Mouse (Mus musculus) left cerebral cortex, adult 8-10 months (tissue): ENCODE data around the gene Ddit4. TPM values are rescaled to one million over a fixed set of nuclear protein-coding genes. Genes with fewer than 3 reads are reported as not detected.
"Not testable (repeated sequence)": the region's sequence is repeated elsewhere in the genome, so short reads cannot be mapped to it uniquely, and the experiment has no call there.

Source experiments
- DNase-seq, 2 experiments: peaks; one replicate each; pipeline ENCODE4 v3.0.0; 2022; ENCODE audit warnings: low spot score in 2 of 2
- total RNA-seq, 4 experiments: library from RNA; stranded (reverse); gene quantifications; 2 replicates each; pipeline ENCODE4 v1.2.4; 2022

Gene Ddit4
- total RNA-seq = 10 to 100 TPM; 35.6 to 58.9 (median 44.0) TPM

GRCm38 (mm10) chr10:59951211-59952151 is at the start of gene Ddit4:
Gene Ddit4, minus strand, starts transcription at chr10:59951834.
- peak; percentile 99 to 100 for DNase-seq

- DNase-seq = no peak
These were observed 47.4 kb upstream of the Ddit4 start for GRCm38 (mm10) chr10:59999057-59999456.

DNA sequence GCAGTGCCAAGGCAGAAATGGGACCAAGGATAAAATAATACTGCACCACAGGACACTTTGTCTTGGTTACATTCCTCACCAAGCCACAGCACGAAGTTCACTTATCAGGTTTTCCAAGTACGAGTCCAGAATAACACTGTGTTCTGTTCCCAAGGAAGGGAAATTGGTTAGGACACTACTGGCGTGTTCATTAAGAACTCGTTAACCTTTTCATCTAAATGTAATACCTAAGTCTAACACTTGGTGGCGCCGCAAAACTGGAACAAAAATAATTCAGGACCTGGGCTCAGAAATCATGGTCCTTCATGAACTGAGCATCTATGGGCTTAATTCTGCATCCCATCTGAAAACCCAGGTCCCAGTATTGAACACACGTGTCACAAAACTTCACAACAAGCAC is 46.0 kb upstream of the Ddit4 start:
- no peak for DNase-seq

- DNase-seq = no peak
These were observed 44.3 kb upstream of the Ddit4 start for GRCm38 (mm10) chr10:59995889-59996288.

- DNase-seq = not testable (repeated sequence)
These were observed 42.2 kb upstream of the Ddit4 start for GRCm38 (mm10) chr10:59993813-59994212.

GRCm38 (mm10) chr10:59992024-59992423 is 40.4 kb upstream of the Ddit4 start:
- DNase-seq = no peak

DNA sequence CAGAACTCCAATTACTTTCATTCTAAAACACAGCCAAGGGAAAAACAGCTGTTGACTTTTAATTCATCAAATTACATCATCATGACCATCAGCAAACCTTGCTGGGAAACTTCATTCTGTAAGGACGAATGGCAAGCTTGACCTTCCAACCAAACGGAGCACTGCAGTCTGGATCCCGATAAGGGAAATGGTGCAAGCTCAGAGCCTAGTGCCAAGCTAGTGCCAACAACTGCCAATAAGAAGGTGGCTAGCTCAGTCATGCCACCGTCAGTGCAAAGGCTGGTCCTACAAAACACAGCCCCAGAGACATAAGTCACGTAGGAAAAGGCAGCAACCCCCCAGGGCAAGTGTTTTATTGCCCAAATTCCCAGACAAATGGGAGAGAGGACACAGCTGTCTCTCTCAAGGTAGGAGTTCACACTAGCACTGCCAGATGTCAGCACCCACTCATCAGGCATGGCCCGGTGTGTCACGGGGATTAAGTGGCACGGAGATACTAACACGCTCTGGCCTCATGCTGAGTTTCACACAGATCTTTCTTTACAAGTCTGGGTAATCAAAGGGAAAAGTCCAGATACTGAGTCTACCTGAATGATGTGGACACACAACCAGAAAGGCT is 39.7 kb upstream of the Ddit4 start:
- no peak for DNase-seq

DNA sequence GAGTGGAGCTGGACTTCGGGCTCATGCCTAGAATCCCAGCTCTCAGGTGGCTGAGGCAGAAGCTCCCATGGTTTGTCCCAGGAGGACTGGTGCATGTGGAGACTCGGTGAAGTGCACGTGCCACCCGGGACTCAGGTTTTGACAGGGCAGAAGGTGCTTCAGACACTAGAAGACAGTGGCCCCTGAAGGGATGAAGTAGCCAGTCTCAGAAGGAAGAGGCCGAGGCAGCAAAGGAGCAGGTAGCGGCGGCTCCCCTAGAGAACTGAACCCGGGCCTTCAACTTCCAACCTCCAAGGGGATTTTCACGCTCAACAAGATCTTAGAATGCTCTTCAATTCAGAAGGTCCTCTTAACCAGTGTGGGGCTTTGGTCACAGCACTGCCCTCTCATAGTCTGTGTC is 38.8 kb upstream of the Ddit4 start:
- DNase-seq = no peak

GRCm38 (mm10) chr10:59988036-59988435 is 36.4 kb upstream of the Ddit4 start:
- DNase-seq = no peak

- DNase-seq = no peak
These were observed 30.8 kb upstream of the Ddit4 start for GRCm38 (mm10) chr10:59982379-59982873.

DNA sequence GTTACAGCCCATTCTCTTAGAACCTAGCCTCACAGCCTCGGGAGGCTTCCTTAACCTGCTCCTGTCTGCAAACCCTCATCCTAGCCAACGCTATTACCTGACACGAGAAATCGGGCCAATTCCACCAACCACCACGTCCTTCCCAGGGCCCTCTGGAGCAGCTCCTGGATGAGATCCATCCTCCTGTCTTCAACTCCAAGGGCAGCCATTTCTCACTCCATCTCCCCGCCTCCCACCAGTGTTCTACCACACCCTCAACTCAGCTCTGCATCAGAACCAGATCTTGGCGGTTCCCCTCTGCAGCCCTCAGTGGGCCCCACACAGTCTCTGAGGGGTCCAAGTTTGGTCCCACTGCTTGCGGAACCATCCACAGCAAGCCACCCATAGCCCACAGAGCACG is 30.2 kb upstream of the Ddit4 start:
- no peak for DNase-seq

DNA sequence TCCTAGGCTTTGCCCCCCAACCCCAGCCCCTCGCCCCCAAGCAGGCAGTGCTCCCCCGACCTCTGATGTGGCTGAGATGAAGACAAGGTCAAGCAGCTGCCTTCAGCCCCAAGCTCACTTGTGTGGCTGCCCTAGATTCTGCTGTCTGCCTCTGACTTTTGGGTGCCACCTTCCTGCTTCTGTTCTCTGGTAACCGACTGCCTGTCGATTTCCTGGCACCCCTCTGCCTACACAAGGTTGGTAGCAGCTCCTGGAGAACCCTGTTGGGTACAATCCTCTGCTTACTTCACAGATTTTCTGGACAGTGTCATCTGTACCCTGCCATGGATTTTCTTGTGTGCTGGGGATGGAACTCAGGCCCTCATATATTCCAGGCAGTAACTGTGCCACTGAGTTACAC is 29.7 kb upstream of the Ddit4 start:
- no peak for DNase-seq

DNA sequence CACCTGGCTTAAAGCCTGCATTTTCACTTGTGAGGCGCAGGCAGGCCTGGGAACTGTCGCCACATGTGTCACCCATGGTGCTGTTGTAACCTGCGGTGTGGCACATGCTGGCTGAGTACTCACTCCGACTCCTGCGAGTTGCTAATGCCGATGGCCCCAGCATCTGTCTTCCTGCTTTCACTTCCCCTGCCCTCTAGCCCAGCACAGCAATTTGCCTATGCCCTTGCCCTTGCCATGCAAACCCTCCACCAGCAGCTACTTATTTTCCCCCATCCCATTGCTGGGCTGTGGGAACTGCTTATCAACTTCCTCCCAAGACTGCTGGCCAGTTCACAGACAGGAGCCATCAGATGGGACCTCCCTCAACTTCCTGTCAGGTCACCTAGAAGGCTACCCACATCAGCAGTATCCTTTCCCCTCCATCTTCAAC is 29.2 kb upstream of the Ddit4 start:
- DNase-seq = no peak

DNA sequence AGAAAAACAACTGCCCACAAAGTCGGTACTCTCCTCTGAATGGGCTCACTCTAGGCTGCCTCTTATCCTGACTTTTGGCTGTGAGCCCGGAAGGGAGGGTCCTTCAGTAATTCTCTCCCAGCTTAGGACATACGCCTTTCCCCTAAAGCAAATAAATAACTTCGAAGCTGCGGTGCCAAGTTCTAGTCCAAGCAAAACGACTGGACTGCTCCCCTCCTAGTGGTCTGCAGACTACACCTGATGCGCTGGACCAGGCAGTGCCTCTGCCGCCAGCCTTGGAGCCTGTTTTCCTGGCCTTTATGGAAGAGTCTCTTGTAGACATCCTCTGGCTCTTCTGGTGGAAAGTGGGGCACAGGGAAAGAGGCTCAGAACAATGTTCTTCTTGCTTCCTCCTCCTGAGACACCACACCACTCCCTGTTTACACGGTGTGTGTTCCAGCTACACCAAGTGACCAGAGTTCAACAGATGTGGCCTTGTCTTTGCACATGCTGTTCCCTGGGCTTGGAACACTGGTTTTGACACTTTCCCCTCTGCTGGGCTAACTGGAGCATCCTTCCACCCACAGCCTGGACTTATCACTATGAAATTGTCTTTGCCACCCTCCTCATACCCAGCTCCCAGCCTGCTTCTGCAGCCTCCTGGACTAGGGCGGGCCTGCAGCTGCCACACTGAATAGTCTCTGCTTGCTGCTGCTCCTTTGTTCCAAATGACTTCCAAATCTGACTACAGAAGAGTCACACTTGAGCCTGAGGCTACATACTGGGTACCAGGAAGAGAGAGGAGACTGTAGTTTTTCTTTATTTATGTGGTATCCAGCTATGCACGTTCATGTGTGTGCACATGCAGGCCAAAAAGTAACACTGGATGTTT is 27.5 kb upstream of the Ddit4 start:
- no peak for DNase-seq

DNA sequence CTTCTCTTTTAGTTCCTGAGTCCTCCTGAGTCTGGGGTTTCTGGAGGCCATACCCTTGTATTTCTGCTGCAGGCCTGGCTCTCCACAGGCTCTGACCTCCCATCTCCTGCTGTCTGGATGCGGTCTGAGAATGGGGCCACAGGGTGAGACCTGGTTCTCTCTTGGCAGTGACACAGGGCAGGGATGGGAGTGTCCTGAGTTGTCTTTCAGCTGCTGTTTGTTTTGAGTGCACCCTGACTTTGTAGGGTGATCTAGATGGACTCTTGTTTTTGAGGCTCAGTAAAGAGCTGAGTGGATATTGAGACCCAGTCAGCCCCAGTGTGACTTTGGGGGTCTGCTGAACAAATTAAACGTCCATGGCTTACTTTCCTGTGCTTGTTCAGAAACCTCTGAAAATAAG is 26.8 kb upstream of the Ddit4 start:
- no peak for DNase-seq

DNA sequence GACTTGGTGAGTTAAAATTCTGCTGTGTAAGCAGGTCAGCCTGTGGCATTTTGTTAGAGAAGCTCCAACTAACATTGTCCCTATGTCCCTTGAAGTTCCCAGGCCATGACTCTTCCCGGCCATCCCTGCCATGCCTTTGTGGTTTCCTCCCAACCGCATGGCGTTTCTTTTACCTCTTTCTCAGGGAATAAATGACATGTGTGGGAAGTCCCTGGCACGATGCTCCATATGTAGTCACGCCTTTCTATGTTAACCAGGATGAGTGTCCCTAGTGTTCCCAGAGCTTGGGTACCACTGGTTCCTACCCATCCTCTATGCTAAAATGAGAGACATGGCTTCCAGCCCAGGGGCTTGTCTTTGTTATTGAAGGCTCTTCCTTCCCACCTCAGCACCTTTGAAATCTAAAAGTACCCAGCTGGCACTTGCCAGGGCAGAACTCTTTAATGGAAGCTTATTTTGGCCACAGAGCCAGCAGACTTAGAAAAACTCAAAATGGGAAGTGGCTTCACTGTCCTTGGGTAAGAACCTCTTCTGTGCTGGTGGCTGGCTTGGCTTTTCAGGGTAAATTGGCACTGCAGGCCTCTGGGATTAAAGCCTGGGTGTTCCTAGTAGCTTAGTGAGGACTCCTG is 26.2 kb upstream of the Ddit4 start:
- DNase-seq = no peak

- DNase-seq = no peak
These were observed 25.5 kb upstream of the Ddit4 start for GRCm38 (mm10) chr10:59977141-59977540.

GRCm38 (mm10) chr10:59974786-59975185 is 23.2 kb upstream of the Ddit4 start:
- no peak for DNase-seq

DNA sequence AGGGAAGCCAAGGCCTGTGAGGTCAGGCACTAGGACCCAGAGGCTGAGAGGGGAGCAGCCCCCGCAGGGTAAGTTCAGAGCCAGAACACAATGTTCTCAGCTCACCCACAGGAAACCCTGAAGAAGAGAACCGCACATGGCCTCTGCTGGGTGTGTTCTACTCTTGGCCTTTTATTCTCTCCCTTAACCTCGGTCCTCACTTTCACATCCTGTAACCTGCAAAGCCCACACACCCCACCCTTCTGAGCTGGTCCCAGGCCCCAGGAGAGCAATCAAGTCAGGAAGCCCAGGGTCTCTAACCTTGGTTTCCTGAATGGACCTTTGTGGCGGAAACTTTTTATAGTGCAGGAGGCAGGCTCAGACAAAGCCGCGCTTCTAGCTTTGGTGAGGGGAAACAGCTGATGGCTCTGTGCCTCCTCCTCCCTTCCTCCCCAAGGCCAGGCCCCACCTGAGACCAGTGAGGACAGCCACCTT is 22.6 kb upstream of the Ddit4 start:
- no peak for DNase-seq

- DNase-seq = no peak
These were observed 21.8 kb upstream of the Ddit4 start for GRCm38 (mm10) chr10:59973400-59973799.

DNA sequence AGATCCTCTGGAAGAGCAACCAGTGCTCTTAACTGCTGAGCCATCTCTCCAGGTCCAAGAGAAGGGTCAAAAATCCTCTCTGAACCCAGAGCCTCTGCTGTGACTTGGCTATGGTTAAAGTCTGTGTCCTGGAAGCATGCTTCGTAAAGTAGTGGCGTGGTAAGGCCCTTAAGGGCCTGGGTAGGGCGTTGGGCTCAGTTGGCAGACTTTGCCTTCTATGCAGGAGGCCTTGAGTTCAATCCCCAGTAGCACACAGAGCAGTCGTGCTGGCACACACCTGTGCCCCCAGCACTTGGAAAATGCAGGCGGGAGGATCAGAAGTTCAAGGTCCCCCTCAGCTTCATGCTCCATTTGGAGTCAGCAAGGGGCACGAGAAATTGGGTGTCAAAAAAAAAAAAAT is 21.4 kb upstream of the Ddit4 start:
- no peak for DNase-seq
